Mouse (Mus musculus) kidney, adult 18-20 months (tissue): ENCODE results near the gene Cd34.

Source experiments
- DNase-seq: peaks from one replicate; pipeline ENCODE4 v3.0.0; 2021

The Cd34 gene

DNA sequence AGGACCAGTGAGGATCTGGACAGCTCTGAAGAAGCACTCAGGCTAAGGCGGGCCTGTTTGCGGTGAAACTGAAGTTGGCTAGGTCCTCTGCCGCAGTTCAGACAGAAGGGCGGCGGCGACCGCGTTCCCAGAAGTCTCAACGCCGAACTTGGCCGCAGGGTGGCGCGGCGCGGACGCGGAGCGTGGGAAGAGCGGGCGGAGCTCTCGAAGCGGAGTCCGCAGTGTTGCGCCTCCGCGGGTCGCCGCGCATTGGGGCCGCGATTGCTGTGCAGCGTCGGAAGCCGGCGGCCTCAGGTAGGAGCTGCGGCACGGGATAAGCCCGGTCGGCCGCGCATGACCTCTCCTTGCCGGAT lies 37.5 kb downstream of the Cd34 start:
- DNase-seq, result peak; percentile 98

DNA sequence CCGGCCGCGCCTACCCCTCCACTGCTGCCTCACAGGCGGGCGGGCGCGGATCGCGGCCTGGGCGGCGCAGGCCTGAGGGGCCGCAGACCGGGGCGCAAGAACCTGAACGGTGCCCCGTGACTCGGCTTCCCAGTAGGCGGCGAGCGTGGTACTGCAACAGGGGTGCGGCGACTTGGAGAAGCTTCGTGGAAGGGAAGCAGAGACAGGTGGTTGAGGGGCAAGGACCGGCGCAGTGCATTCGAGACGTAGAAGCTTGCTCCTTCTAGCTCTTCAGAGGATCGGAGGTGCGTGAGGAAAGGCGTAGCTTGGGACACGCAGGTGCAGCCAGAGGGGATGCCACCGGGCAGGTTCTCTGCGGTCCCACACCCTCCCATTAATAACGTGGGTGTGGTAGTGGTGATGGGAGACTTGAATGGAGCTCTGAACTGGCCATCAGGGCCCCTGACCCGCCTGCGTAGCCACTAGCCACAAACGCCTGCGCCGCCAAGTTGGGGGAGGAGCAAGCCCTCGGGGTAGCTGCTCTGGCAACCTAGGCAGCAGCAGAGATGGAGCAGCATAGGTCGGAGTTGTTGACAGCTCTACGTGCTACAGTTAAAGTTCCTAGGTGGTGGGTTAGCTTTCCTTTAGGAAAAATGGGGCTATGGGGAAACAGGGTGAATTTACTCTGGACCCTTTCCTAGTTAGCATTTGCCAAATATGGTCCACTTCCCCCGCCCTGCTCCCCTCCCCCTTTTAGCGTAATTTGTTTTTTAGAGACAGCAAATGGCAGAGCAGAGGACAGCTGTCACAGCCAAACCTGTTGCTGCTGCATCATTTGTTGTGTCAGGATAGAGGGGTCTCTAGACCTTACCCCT lies 38.1 kb downstream of the Cd34 start:
- DNase-seq, result peak; percentile 92

DNA sequence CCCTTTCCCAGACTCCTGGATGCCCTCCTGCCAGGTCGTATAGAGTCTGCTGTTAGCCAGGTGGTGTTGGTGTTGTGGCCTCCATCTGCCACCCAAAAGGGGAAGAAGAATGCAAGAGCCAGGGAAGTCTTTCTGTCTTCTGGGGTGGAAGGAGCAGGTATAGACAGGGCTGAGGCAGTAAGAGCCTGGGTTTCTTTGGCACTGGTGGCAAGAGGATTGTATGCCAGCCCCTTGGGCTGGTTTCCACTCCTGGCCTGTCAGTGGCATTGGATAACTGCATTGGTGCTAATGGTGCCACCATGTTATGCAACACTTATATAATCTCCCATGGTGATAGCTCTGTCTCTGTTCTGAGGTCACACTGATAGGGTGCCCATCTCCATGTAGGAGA lies 38.7 kb downstream of the Cd34 start:
- DNase-seq, result peak; percentile 33

DNA sequence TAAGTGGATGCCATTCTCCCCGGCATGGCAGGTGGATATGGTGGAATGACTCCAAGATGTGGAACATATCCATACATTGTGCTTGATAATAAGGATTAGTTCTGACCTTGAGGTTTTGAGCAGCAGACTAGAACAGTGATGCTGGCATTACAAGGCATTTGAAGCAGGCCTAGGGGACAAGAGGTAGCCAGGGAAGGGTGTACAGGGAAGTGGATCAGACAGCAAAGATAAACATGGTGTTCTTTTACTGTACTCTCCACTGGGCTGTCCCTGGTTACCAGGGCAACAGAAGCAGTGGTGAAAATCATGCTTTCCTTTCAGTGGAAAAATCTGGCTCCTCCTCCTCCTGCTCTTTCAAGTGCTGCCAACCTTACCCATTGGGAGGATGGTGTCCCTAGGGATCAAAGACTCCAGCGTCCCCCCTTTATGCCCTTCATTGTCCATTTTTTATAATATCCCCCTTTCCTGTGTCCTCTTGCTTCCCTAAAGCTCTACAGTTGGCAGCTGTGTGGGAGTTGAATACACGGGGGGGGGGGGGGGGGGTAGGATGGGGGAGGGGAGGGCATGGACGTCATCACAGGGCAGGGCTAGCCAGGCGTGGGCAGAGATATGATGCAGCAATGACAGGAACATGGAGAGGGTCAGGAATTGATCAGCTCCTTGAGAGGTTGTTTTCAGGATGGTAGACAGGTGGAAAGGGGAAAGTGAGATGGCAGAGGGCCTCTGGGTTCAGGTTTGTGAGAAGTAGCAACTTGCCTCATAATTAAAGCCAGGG lies 39.5 kb downstream of the Cd34 start:
- DNase-seq, result peak; percentile 31

DNA sequence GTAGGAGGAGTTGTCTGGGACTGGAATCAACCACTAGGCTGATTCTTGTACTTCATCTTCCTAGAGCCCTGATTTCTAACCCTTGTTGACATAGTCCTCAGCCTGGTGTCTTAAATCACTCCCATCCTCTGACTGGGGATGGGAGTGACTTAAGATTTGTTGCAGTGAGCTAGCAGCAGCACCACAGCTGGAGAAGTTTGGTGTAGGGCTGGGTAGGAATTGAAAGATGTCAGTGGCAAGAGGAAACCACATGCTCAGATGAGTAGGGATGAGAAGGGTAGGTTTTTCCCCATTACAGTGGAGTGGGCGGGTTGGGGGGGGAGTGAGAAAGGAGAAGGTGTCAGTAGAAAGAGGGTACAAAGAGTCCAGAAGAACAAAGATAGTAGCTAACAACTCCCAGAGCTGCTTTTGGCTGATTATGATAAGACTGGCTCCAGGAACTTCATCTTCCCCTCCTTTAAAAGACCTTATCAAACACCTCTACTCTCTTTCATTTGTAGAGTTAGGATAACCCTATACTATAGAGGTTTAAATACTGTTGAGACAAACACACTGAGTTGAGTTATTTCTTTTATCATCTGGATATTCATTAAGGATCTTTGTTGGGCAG lies 42.3 kb downstream of the Cd34 start:
- DNase-seq, result no peak

DNA sequence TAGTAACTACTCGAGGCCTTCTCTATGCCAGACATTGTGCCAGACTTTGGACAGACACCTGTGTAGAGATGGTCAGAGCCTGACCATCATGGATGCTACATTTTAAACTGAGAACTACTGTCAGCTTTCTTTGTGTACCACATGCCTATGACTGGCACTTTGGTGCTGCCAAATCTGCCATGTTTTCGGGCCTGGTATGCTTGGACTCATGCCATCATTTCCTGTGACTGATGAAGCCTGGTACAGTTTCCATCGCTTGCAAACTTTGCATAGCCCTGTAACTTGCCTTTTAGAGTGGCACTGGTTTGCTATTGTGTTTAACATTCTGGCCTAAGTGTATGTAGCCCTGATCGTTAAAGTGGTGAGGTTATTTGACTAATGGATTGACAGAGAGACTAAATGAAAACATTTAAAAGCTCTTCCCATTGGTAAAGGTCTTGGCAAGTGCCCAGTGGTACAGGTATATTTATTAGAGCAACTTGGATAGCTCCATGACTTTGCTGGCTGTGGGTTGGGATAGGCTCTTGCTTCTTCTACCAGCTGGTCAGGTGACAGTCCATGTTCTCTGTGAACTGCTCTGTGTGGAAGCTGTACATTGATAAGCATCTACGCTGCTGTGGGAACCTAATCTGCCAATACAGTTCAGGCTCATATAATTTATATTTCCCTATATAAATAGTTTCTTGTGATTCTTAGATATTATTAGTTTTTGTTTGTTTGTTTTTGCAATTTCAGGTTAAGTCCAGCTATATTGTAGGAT lies 44.5 kb downstream of the Cd34 start:
- no peak for DNase-seq

GRCm38 (mm10) chr1:194984914-194985313 lies 46.3 kb downstream of the Cd34 start:
- no peak for DNase-seq

GRCm38 (mm10) chr1:194985442-194986210 lies 47.0 kb downstream of the Cd34 start:
- DNase-seq, result no peak

- no peak for DNase-seq
Measured at GRCm38 (mm10) chr1:194989024-194989423, 50.4 kb downstream of the Cd34 start.

DNA sequence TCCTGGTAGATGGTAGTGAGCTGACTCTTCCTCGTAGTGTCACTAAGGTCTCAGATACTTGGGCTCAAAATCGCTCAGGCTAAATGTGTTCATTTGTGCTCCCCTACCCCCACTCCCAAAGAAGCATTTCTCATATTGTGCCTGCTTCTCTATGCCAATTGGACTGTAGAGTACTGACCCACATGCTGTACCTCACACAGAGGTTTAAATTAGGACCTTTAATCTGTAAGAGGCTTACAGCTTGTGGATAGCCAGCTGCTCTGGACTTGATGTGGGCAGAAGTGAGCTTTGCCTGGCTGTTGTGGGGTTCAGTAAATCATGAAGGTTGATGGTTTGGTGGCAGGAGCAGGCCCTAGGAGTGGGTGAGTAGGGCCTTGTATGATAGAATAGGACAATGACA lies 52.4 kb downstream of the Cd34 start:
- no peak for DNase-seq

DNA sequence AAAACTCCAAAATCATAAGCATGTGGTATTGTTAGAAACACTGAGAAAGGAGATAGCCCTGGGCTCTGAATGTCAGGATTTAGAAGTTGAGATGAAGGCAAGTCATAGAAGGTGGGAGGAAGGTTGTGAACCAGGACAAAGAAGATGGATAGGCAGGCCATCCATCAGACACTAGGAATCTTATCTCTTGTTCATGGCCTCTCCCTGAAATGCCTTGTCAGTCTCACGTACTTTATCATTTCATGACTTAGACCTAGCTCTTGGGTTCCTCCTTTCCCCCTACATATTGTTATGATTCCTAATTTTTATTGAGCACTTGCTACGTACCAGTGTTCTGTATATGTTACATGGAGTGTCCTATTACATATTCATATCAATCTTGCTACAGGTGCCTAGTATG lies 53.0 kb downstream of the Cd34 start:
- DNase-seq, result no peak

- DNase-seq, result peak; percentile 33
Measured at GRCm38 (mm10) chr1:194992589-194993317, 54.1 kb downstream of the Cd34 start.

DNA sequence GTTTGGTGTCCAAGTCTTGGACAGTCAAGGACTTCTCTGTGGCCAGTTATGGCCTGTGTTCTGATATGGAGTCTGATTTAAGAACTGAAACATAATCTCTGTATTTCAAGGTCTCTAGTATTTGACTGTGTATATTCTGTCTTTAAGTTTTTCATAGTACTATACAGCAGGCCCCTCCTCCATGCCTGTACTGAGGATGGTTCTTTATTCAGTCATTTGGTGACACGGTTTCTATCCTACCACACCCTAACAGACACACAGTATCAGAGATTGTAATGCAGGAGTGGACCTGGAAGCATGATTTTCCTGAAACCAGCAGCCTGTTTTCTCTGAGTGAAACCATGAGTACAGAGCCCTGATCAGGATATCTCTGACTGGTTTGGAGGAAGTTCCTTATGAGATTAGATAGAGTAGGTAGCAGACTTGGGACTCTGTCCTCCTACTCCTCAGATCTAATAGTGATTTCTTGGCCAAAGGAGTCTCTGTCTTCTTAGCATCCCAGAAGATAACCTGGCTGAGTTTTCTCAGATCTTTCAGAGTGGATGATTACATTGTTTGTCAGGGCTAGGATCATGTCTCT lies 54.9 kb downstream of the Cd34 start:
- no peak for DNase-seq

DNA sequence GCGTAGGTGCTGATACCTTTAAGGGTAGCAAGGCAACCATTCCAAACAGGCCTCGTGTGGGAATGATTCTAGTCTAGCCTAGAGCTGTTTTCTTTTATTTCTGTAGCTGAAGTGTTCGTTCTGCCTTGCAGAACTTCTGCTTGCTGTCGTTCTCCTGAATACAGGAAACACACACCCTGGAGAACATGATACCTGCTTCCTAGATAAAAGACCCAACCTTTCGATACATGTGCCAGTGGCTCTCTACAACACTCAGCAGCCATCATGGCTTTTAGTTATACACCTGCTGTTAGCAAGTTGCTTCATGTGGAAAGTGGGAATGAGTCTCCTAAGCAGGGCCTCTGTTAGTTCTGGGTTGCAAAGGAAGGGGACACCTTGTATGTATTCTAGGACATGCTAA lies 55.6 kb downstream of the Cd34 start:
- no peak for DNase-seq

GRCm38 (mm10) chr1:194995196-194995595 lies 56.6 kb downstream of the Cd34 start:
- DNase-seq, result peak; percentile 64

GRCm38 (mm10) chr1:194998396-194998795 lies 59.8 kb downstream of the Cd34 start:
- no peak for DNase-seq

- DNase-seq, result no peak
Measured at GRCm38 (mm10) chr1:195003328-195003727, 64.7 kb downstream of the Cd34 start.

GRCm38 (mm10) chr1:195004194-195004593 lies 65.6 kb downstream of the Cd34 start:
- DNase-seq, result no peak

- no peak for DNase-seq
Measured at GRCm38 (mm10) chr1:195006267-195006666, 67.6 kb downstream of the Cd34 start.
